Mouse (Mus musculus) embryo, embryonic 11 days (tissue): Measurements from ENCODE around the gene Astl.
A peak's percentile ranks its signal among the peaks of the same experiment; 100 is the strongest.

Experiments used
- DNase-seq: peaks from one replicate; pipeline ENCODE4 v3.0.0-alpha.2; 2015

Gene Astl

DNA sequence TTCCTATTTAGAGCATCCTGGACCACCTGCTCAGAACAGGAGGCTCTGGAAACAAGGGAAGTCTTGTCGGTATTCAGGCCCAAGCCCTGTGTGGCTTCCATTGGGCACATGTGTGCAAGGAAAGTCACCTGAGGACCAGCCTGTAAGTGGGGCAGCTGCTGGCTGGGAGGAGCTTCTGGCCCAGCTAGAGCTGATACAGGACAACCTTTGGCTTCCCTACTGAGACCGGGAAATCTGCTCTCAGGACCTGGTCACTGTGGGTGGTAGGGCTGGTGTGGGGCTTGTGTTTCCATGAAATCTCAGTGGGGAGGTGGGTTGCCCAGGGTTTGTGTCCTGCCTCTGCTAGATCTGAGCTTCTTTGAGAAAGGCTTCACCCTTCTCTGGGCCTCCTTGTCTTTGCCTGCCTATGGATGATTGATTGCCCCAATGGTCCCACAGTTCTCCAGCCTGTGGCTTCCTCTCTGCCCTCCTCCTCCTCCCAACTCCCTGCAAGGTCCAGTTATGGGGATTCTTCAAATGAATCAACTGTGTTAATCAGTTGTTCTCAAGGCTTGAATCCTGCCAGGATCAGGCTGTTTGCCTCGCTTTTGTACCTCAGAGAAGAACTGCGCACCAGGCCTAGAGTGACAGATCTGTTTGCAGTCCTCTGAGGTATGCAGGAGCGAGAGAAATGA, 31.4 kb downstream of the Astl start:
- no peak for DNase-seq

DNA sequence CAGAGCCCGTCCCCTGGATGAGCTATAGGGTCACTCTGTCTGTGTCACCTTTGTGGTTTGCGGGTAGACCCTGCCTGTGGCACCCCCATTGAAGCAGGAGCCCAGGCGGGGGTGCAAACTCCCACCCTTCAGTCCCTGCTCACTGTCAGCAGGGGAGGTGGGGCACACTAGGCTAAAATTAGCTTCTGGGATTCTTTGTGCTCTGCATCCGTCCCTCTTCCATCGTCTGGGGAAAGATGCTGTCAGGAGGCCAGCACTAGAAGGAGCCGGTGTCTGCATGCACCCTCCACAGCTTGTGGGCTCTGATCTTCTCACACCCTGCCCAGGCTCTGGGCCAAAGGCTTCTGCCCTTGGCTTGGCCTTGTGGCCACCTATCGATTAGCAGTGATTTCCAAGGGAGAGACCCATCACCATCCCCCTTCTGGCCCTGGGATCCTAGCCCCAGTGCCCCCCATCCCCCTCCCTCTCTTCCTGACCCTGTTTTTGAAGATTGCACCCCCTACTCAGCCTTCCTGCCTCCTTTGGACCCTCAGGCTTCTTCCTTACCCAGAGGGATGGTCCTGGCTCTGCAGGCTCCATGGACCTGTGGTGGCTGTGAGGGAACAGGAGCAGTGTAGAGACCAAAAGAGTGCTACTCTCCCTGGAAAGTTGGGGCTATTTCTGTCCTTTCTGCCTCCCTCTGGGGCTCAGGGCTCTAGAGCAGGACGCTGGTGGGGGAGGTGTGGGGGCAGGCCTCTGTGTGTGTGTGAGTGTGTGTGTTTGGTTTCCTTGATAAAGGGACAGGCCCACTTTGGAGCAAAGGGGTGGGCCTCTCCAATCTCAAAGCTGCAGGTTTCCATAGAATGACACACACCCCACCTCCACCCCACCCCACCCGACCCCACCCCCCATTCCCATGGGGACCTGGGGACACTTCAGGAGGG, 32.4 kb downstream of the Astl start:
- no peak for DNase-seq

DNA sequence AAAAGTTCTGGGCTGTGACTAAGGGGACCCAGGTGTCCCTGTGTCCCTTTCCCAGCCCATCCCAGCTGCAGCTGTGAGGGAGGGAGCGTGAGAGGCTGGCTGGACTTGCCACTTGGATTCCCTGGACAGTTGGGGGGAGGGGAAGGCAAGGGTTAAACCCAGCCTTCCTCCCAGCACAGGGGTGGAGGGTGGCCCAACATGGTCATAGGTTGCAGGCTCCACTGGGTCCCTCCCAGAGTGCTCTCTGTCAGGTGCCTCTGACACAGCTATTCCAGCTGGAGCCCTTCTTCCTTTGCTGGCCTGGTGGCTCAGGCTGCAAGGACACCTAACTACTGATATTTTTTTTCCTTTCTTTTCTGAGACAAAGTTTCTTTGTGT, 33.0 kb downstream of the Astl start:
- DNase-seq = no peak

GRCm38 (mm10) chr2:127372082-127372481, 33.6 kb downstream of the Astl start:
- DNase-seq = no peak

- no peak for DNase-seq
Measured at GRCm38 (mm10) chr2:127374131-127374530, 35.7 kb downstream of the Astl start.

DNA sequence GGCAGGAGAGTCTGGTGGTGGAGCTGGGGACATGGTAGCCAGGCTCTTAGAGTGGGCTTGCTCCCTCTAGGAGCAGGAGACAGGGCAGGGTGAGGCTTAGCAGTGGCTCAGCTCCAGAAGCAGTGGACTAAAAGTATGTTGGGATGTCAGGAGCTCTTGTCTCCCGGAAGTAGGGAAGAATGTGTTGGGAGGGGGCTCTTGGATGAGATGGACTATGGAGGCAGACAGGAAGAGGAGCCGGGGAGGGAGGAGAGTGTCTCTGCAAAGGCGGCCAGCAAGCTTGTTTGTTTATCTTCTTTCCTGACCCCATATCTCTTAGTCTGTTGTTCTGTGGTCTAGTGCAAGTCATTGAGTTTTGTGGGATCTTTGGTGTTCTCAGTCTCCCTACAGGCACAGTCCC, 36.6 kb downstream of the Astl start:
- DNase-seq = no peak

- DNase-seq = peak; percentile 35
Measured at GRCm38 (mm10) chr2:127375759-127376341, 37.4 kb downstream of the Astl start.

GRCm38 (mm10) chr2:127376423-127377051, 38.1 kb downstream of the Astl start:
- no peak for DNase-seq

DNA sequence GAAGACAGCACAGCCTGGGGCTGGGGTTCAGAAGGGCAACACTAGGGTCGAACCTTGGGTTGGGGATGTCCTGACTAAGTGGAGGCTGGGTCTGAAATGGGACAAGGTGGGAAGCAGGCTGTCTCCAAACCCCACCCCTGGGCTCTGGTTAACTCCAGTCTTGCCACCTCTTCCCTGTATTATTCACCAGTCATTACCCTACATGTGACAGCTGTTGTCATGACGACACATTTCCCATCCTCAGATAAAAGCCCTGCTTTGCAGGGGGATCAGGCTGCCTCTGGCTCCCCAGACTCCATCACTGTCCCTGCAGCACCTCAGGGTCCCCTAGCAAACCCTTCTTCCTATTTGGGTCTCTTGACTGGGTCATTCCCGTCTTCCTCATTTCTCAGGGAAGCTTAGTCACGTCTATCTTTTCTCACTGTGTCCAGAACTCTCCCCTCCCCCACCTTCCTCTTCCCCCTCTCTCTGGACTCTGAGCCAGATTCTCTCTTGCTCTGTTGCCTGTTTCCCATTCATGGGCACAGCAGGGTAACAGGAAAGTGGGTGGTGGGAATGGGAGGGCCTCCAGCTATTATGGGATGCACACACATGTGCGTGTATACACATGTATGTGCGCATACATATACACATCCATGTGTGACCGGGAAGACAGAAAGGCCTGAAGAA, 39.6 kb downstream of the Astl start:
- no peak for DNase-seq

DNA sequence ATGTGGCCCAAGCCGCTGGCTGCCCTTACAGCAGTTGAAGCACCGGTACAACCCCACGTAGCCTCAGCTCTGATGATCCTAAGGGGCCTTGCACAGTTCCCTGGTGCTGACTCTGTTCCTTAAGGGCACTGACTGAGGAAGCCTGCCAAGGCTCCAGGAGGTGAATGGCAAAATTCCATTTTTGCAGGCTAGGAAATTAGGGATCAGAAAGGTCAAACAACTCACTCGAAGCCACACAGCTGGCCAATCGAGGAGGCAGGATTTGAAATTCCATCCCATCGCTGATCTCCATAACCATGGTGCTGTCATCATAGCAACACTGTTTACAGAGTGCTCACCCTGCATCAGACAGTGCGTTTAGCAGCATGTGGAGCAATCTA, 40.2 kb downstream of the Astl start:
- no peak for DNase-seq

GRCm38 (mm10) chr2:127379250-127379649, 40.8 kb downstream of the Astl start:
- no peak for DNase-seq

DNA sequence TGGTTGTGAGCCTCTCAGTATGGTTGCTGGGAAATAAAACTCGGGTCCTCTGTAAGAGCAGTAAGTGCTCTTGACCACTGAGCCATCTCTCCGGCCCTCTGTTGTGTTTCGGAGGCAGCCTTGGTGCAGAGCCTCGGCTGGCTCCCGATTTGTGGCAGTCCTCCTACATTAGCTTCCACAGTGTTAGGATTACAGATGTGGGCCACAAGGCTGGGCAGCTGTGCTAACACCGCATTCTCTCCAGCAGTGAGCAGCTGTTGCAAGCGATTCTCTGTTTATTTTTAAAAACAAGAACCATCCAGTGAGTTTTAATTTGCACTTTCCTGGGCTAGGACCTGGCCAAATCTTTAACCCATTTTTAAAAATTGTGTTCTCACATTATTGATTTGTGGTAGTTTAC, 45.4 kb downstream of the Astl start:
- no peak for DNase-seq

DNA sequence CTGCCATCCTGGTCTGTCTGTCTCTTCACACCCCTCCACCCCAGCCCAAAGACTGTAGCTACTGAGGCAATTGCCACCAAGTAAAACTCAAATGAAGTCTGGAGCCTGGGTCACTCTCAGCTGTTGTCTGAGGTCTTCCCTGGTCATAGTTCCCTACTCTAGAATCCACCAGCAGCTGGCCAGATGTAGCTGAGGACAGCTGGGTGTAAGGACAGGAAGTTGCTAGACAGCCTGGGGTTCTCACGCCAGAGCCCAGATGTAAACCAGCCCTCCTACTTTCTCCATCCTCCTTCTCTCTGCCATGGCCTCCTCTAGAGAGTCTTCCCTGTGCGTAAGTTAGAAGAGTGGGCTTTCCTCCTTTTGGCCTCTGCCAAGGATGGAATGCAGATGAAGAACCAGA, 49.1 kb downstream of the Astl start:
- no peak for DNase-seq

DNA sequence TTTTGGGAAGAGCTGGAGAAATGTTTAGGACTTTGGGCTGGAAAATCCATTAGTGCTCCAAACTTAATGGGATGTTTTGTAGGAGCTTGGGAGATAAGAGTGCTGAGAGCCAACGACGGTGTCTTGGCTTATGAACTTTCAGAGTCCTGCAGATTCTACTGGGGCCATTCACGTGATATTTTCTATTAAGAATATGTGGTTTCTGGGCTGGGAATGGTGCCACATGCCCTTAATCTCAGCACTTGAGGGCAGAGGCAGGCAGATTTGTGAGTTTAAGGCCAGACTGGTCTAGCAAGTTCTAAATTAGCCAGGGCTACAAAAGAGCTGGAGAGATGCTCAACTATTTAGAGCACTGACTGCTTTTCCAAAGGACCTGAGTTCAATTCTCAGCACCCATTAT, 51.9 kb downstream of the Astl start:
- no peak for DNase-seq

DNA sequence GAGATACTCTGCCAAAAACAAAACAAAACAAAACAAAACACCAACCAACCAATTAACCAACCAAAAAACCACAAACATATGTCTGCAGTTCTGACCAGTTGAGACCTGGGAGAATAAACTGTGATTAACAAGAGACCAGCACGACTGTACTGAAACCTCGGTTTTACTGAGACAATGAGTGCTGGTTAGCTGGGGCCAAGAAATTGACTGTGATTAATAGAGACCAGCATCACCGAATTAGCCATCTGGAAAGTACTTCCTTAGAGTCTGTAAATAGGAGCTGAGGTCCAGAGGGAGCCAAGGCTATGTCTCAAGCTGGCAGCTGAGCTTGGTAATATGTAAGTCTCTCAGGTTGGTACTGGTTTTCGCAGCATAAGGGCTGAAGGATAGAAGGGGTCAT, 52.4 kb downstream of the Astl start:
- no peak for DNase-seq

- DNase-seq = no peak
Measured at GRCm38 (mm10) chr2:127391323-127391722, 52.9 kb downstream of the Astl start.

- no peak for DNase-seq
Measured at GRCm38 (mm10) chr2:127394606-127395161, 56.2 kb downstream of the Astl start.

DNA sequence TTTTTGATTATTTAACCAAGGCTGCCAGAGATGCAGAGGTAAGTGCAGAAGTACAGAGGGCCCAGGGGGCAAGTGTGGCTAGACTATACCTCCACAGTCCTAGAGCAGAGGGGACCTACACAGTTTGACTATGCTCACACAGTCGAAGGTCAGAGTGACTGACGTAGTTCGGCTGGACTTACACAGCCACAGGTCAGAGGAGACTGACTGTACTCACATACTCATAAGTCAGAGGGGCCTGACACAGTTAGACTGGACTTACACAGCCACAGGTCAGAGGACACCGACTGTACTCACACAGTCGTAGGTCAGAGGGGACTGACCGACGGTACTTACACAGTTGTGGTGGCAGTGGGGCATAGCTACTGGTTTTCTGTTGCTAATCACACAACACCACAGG, 60.3 kb downstream of the Astl start:
- no peak for DNase-seq
